Mouse (Mus musculus) forebrain, postnatal 0 days (tissue): ENCODE results near the gene Coro6. TPM values are rescaled to one million over a fixed set of nuclear protein-coding genes. Genes with fewer than 3 reads are reported as not detected.

ENCODE experiments used
- ATAC-seq: fragments of 200-750 bp; cut with Nextera tagmentation; 2 replicates; pipeline ENCODE4 v1.8.0; 2017; ENCODE audit warnings: mild to moderate bottlenecking, moderate library complexity
- DNase-seq: peaks from one replicate; pipeline ENCODE4 v3.0.0-alpha.2; 2015
- H3K27ac ChIP-seq: fragments of 300-500 bp; sonication (generic); 2 replicates; pipeline ENCODE4 v1.5.1; 2014; ENCODE audit warnings: low read depth, mild to moderate bottlenecking, antibody characterized with exemption, low read length, moderate library complexity, mixed read lengths
- H3K27me3 ChIP-seq: fragments of 300-500 bp; sonication (generic); 2 replicates; pipeline ENCODE4 v1.6.1; 2014; ENCODE audit warnings: mild to moderate bottlenecking, low read length, mixed read lengths; ENCODE audit not compliant: insufficient read depth
- H3K36me3 ChIP-seq: fragments of 300-500 bp; sonication (generic); 2 replicates; pipeline ENCODE4 v1.6.1; 2014; ENCODE audit warnings: mild to moderate bottlenecking, moderate library complexity; ENCODE audit not compliant: insufficient read depth
- H3K4me1 ChIP-seq: fragments of 300-500 bp; sonication (generic); 2 replicates; pipeline ENCODE4 v1.6.1; 2014; ENCODE audit warnings: antibody characterized with exemption; ENCODE audit not compliant: insufficient read depth
- H3K4me2 ChIP-seq: fragments of 300-500 bp; sonication (generic); 2 replicates; pipeline ENCODE4 v1.6.1; 2014; ENCODE audit warnings: low read depth, mild to moderate bottlenecking, moderate library complexity
- H3K4me3 ChIP-seq: fragments of 300-500 bp; sonication (generic); 2 replicates; pipeline ENCODE4 v1.5.1; 2014; ENCODE audit warnings: low read depth, low read length, mixed read lengths
- H3K9ac ChIP-seq: fragments of 300-500 bp; sonication (generic); 2 replicates; pipeline ENCODE4 v1.6.1; 2014; ENCODE audit warnings: mild to moderate bottlenecking
- H3K9me3 ChIP-seq: fragments of 300-500 bp; sonication (generic); 2 replicates; pipeline ENCODE4 v1.6.1; 2016; ENCODE audit warnings: low read length
- CTCF ChIP-seq: sonication (generic); IDR thresholded peaks from 2 replicates; pipeline ENCODE4 v1.5.1; 2016; ENCODE audit warnings: antibody characterized with exemption, control low read depth, low read depth
- WGBS: fragments of 180-500 bp; shearing (Covaris S2); extraction: QIAGEN DNeasy Blood & Tissue Kit; methylation state at CpG from one replicate; pipeline ENCODE4 v1.1.7; 2014; 5-methylcytosine and 5-hydroxymethylcytosine counted together
- polyA plus RNA-seq: library from polyadenylated mRNA; unstranded; fragments of >200 nt; fragmentation: Nextera tagmentation; extraction: Ambion mirVana; gene quantifications from 2 replicates; pipeline ENCODE4 v1.2.1, GENCODE M21; 2015
- total RNA-seq: library from RNA; depleted of rRNA; stranded (reverse); fragments of >200 nt; gene quantifications from 2 replicates; pipeline ENCODE4 v1.2.3, GENCODE M21; 2014

The Coro6 gene
- total and polyA plus RNA-seq, 2 experiments from 2014 or later, result 0.12 to 0.43 TPM

GRCm38 (mm10) chr11:77488771-77489581 is 26.8 kb downstream of the Coro6 start:
- Histone ChIP-seq H3K27ac (peak overlapping the region; percentile 96), H3K9me3 (no peaks in the 10 kb centered on the region), H3K27me3 (no peaks in the 10 kb centered on the region), H3K4me2 (peak overlapping the region; percentile 95), H3K4me3 (peak overlapping the region; percentile 97), H3K4me1 (peaks cover 42% of the 10 kb centered on the region), H3K36me3 (no peaks in the 10 kb centered on the region), H3K9ac (peak overlapping the region; percentile 98)
- peak; percentile 76 for DNase-seq
- ATAC-seq, result peak; percentile 4; the same call in 1 of the 2 replicates
- 0 out of 2 replicates have a peak, but pooled peaks have one; percentile 3 for TF ChIP-seq CTCF
- WGBS, result 4% methylated on average over 47 of the region's 55 CpGs

GRCm38 (mm10) chr11:77489591-77490235 is 27.5 kb downstream of the Coro6 start, which contains the start of gene Ankrd13b:
Ankrd13b (minus strand) TSS chr11:77489678.
- ATAC-seq, result peak; percentile 50
- no peak for TF ChIP-seq CTCF
- WGBS, result under 1% methylated on average over 52 of the region's 87 CpGs
- Histone ChIP-seq H3K27ac (peak within 1 kb of the TSS; percentile 96), H3K36me3 (no peaks in the 10 kb centered on the region), H3K4me2 (peak within 1 kb of the TSS; percentile 95), H3K4me3 (peak within 1 kb of the TSS; percentile 97), H3K27me3 (no peaks in the 10 kb centered on the region), H3K4me1 (peaks cover 46% of the 10 kb centered on the region), H3K9me3 (no peaks in the 10 kb centered on the region), H3K9ac (peak within 1 kb of the TSS; percentile 98)
- DNase-seq, result peak; percentile 79

- 55% methylated on average over 6 of the region's 6 CpGs for WGBS
- Histone ChIP-seq H3K4me3 (peak overlapping the region; percentile 97), H3K27me3 (no peaks in the 10 kb centered on the region), H3K4me2 (peak overlapping the region; percentile 95), H3K4me1 (peaks cover 47% of the 10 kb centered on the region), H3K9ac (peak overlapping the region; percentile 98), H3K9me3 (no peaks in the 10 kb centered on the region), H3K27ac (peak overlapping the region; percentile 96), H3K36me3 (no peaks in the 10 kb centered on the region)
- no peak for TF ChIP-seq CTCF
- peak; percentile 40 for DNase-seq
- no peak for ATAC-seq
Measured at GRCm38 (mm10) chr11:77490451-77490850, 28.2 kb downstream of the Coro6 start.

- Histone ChIP-seq H3K9ac (peak overlapping the region; percentile 98), H3K4me2 (peak overlapping the region; percentile 95), H3K36me3 (no peaks in the 10 kb centered on the region), H3K4me1 (peaks cover 40% of the 10 kb centered on the region), H3K4me3 (peak overlapping the region; percentile 97), H3K27me3 (no peaks in the 10 kb centered on the region), H3K27ac (peak overlapping the region; percentile 96), H3K9me3 (no peaks in the 10 kb centered on the region)
- 2% methylated on average over 13 of the region's 13 CpGs for WGBS
- peak; percentile 81 for ATAC-seq
- TF ChIP-seq CTCF, result peak; percentile 99
- DNase-seq, result peak; percentile 98
Measured at GRCm38 (mm10) chr11:77491123-77491501, 28.9 kb downstream of the Coro6 start.

- Histone ChIP-seq H3K27ac (peak overlapping the region; percentile 96), H3K4me3 (peak overlapping the region; percentile 97), H3K4me1 (peaks cover 34% of the 10 kb centered on the region), H3K4me2 (peak overlapping the region; percentile 95), H3K27me3 (no peaks in the 10 kb centered on the region), H3K9me3 (no peaks in the 10 kb centered on the region), H3K9ac (peak overlapping the region; percentile 64), H3K36me3 (no peaks in the 10 kb centered on the region)
- DNase-seq (peak; percentile 46), ATAC-seq (peak; percentile 59)
- TF ChIP-seq CTCF, result 0 out of 2 replicates have a peak, but pooled peaks have one; percentile 5
- under 1% methylated on average over 23 of the region's 23 CpGs for WGBS
Measured at GRCm38 (mm10) chr11:77491502-77492291, 29.5 kb downstream of the Coro6 start.

GRCm38 (mm10) chr11:77492311-77492871 is 30.2 kb downstream of the Coro6 start:
- Histone ChIP-seq H3K9ac (peak overlapping the region; percentile 91), H3K27me3 (no peaks in the 10 kb centered on the region), H3K4me3 (peak overlapping the region; percentile 97), H3K4me1 (peaks cover 27% of the 10 kb centered on the region), H3K9me3 (no peaks in the 10 kb centered on the region), H3K27ac (peak overlapping the region; percentile 96), H3K4me2 (peak overlapping the region; percentile 95), H3K36me3 (no peaks in the 10 kb centered on the region)
- DNase-seq, result peak; percentile 51
- 5% methylated on average over 18 of the region's 18 CpGs for WGBS
- ATAC-seq, result no peak
- TF ChIP-seq CTCF, result no peak
